Mouse (Mus musculus) WW6 (cell line): ENCODE results near the gene Rccd1.

Source experiments
- DNase-seq: peaks from one replicate; pipeline ENCODE4 v3.0.0-alpha.2; 2013; ENCODE audit warnings: low read depth, low spot score

Rccd1 gene

DNA sequence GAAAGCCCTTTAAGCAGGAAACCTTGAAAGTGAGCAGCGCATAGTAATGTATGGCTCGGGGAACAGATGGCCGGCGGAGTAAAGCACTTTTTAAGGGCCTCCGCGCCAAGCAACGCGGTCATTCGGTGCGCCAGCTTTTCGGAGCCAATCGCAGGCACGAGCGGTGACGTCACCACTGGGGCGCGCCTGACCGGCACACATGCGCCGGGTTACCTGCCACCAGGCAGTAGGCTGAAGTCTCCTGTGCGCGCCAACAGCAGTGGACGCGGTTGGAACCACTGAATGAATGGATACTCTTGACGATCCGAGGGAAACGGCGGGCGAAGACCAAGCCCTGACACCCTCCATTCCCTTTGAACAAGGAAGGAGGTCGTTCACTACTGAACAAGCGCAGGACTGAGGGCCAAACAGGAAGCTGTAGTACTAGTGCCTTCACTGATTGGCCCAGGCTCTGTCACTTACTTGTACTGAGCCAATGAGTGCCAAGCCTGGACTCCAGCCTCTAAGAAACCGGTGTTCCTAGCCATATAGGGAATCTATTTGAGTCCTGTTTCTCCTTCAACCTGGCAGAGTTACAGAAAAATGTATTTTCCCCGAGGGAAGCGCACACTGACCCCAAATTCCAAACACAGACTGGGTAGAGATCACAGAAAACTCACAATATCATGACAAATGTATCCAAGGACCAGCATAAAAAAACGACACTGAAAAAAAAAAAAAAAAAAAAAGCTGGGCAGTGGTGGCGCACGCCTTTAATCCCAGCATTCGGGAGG lies at the start of gene Rccd1:
Gene Rccd1, minus strand, starts transcription at position 412 of the 773 bp plus-strand sequence.
- DNase-seq: peak; percentile 83

DNA sequence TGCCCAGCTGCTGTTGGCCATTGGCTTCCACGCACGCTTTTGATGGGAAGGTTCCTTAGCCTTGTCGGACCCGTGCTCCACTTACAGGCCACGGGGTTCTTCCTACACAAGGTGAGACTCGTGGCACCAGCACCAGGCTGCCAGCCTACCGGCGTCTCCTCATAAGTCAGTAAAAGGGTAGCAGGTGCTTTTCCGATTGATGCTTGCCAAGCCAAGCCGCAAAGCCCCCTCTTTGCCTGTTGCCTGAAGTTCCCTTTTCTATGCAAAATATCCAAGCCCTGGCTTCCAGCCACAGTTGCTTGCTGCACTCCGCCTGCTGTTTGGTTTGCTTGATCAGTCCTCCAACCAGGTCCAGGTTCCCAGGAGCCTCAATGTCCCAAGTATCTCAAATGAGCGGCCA lies 49.6 kb upstream of the Rccd1 start:
- no peak for DNase-seq

DNA sequence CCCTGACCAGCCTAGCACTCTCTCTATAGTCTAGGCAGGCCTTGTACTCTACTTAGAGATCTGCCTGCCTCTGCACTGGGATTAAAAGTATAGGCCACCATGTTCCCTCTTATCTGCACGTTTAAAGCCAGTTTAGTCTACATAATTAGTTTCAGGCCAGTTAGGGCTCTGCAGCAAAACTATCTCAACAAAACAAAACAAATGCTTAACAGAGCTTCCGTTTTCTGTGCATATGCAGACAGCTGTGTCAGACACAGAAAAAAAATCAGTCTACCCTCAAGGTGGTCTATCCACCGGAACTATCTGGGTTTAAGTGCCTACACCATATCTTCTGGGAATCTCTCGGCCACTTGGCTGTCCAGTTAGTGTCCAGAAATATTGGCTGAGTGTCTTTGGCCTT lies 49.1 kb upstream of the Rccd1 start:
- no peak for DNase-seq

DNA sequence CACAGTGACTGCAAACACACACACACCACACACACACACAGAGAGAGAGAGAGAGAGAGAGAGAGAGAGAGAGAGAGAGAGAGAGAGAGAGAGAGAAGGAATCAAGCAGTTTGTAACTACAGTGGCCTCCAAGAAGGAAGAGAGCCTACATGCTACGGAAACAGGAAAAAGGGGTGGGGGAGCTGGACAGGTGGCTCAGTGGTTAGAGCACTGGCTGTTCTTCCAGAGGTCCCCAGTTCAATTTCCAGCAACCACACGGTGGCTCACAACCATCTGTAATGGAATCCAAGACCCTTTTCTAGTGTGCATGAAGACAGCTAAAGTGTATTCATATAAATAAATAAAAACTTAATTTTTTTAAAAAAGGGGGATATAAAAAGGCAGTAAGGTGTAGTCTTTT lies 48.4 kb upstream of the Rccd1 start:
- no peak for DNase-seq

DNA sequence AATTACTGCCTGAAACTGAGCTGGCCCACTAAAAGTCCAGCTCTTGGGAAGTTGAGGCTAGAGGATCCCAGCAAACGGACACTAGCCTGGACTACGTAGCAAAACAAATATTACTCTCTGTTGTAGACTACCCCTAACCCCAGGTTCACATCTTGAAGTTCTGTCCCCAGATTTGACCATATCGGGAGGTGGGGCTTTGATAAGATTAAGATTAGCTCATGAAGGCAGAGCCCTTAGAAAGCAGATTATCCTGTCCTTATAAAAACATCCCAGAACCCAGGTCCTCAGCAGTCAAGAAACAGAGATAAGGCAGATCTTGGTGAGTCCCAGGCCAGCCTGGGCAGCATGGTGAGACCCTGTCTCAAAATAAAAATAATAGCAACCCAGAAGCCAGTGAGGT lies 47.9 kb upstream of the Rccd1 start:
- no peak for DNase-seq

DNA sequence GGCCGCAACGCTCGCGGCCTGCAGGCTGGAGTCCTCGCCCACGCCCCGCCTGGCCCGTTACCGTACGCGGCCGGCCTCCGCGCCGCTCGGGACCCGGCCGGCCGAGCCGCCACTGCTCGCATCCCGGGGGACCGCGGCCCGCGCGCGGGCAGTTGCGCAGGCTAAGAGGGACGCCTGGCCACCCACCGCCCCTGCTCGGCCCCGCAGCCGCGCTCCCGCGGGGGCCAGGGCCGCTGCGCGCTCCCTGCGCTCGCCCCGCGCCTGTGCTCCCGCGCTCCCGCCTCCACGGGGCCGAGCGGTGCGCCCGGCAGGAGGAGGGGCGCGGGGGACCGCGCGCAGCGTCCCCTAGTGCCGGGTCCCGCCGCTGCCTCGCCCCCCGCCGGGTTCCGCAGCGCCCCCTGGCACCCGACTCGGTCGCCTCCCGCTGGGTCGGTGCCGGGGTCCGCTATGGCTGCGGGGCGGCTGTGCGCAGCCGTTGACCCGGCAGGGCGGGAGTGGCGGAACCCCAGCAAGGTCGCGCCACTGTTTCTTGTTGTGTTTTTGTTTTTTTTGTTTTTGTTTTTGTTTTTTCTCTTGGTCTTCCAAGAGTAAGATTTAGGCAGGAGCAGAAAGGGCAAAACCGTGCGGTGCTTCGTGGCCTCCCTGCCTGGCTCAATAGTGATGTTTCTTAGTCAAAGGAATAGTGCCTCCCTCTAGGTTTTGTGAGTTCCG lies 46.9 kb upstream of the Rccd1 start, which contains the start of gene Man2a2:
Gene Man2a2, minus strand, starts transcription at position 335 of the 711 bp plus-strand sequence.
- DNase-seq: no peak

DNA sequence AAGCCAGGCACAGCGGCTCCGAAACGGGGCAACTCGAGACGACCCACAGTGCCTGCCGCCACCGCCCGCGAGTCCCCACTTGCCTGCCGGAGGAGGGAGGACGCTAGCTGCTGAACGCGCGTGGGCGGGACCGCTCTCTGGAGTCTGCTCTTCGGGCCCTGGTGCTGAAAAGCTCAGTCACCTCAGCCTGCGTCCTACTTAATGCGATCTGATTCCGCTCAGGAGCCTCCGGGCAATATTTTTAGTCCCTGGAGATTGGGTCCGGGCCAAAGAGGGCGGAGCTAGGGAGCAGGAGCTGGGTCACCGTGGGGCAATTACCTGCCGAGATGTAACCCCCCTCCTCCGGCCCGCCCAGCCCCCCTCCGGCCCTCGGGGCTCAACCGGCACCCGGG lies 46.4 kb upstream of the Rccd1 start:
- peak; percentile 79 for DNase-seq

DNA sequence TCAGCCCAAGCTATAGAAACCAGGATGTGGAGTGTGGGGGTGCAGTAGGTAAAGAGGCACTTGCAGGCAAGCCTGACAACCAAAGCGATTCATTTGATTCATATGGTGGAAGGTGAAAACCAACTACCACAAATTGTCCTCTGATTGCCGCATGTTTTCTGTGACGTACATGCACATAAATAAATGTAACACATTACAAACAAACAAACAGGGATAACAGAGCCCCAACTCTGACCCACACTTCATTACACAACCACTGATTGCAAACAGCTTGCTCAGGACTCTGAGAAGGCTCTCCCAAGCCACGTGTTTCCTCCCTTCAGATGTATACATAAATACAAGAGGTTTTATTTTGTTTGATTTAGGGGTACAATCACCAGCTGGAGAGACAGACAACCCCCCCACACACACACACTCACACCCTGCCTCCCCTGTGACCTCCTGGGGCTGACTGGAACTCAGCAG lies 45.7 kb upstream of the Rccd1 start:
- no peak for DNase-seq

DNA sequence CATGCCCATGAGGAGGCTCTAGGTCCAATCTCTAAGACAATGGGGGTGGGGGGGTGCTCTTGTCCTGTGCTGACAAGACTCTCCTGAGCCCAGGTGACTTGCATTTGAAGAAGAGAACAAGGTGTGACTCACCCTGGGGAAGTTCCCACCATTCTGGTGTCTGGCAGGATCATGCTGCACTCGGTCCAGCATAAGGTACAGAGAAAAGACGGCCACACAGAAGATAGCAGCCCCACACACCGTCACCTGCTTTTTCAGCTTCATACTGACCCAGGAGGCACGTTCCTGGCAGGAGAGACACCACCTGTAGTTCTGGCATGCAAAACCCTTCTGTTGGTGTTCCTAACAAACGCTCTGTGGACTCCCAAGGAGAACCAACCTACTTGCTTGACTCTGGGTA lies 45.2 kb upstream of the Rccd1 start:
- DNase-seq: no peak

DNA sequence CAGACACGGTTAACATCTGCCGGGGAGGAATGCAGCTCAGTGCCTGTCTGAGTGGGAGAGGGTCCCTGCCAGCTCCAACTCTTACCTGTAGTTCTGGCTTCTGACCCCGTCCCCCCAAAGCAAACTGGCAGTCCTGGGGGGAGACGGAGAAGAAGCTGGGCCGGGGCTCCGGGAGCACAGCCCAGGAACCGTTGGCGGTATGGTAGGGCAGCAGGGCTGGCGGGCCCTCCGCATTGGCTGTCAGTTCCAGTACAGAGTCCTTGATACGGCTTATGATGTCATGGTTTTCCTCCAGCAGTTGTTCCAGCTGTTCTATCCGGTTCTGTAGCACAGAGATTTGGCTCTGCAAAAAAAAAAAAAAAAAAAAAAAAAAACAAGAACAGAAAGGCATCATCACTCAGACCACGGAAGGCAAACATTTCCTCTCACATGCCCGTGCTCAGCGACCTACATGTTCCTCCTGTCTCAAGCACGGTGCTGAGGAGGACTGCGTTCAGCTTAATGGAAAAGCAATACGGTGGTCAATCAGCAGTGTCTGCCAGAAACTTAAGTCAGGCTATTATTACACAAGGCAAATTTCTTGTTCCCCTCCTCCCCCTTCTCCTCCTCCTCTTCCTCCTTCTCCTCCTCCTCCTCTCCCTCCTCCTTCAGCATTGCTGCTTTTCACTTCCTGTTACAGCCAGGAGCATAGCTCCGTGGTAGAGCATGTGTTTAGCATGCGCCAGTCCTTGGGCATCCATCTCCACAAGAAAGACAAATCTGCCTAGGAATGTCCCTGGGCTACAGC lies 44.6 kb upstream of the Rccd1 start:
- DNase-seq: no peak

DNA sequence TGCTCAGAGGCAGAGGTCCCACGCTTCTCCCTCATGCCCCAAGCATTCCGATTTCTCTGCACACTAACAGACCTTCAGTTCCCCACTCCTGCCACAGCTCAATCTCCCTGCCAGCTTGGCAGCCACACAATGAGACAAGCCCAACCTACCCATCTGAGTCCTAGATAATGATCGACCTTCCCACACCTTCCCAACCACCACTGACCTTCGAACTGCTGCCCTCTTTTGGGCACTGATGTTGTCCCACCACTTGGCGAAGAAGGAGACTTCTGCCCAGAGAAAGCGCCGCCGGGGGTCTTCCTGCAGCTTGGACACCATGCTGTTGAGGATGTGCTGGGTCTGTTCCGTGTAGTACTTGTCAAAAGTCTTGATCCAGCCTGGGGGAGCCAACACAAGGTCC lies 43.8 kb upstream of the Rccd1 start:
- DNase-seq: no peak

DNA sequence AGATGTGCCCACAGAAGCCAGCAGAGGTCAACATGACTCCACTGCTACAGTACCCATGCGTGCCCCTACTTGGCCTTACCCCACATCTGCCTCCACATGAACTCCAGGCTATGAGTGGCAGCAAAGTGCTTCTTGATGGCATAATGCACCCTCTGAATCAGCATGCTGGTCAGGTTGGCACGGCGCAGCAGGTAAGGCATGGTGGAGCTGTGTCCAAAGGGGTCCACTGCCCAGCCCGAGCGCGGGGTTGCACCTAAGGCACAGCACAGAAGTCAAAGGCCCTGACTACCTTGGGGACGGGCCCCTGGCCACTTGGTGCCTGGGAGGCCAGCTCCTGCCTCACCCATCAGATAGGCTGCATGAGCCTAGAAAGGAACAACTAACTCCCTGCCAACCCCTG lies 43.0 kb upstream of the Rccd1 start:
- no peak for DNase-seq

DNA sequence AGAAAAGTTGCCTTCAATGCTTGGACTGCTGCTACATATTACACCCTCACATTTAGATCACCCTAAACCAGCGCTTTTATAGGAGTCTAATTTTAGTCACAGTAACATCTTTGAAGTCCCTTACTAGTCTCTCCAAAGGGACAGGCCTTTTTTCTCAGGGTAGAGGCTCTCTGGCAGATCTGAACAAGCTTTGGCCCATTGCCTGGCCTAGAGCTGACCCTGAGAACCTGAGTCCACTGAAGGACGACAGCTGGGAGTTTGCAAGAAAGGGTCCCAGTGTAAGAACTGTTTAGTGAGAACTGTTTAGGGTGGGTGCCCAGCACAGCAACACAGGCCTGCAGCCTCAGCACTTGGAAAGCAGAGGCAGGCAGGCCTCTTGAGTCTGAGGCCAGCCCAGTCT lies 41.5 kb upstream of the Rccd1 start:
- no peak for DNase-seq

DNA sequence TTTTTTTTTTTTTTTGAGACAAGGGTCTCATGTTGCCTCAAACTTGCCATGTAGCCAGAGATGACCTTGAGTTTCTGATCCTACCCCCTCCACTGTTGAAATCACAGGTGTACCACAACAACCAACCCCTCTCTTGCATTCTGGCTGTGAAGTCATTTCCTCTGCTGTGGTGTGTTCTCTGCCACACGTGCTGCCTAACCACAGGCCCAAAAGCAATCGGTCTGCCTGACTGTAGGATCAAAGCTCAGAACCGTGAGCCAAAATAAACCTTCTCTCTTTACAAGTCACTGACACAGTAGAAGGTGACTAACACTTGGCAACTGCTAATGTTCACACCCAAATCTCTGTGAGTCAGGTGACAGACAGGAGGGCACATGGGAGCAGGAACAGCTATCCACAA lies 36.2 kb upstream of the Rccd1 start:
- DNase-seq: no peak

DNA sequence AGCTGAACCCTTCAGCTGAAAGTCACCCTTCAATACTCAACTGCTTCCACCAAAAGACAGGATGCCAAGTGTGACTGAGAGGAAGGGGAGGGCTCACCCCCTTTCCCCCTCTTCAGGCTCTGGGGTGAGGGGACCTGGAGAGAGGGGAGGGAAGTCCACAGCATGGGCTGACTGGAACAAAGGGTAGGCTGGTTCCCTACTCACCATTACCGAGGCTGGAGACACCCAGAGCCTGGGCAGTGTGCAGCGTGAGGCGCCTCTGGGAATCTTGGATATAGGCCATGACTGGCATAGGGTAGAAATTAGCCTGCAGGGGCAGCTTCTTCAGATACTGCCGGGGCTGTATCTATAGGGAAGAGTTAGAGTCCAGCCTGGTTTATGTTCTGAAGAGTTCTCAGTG lies 33.8 kb upstream of the Rccd1 start:
- DNase-seq: no peak

DNA sequence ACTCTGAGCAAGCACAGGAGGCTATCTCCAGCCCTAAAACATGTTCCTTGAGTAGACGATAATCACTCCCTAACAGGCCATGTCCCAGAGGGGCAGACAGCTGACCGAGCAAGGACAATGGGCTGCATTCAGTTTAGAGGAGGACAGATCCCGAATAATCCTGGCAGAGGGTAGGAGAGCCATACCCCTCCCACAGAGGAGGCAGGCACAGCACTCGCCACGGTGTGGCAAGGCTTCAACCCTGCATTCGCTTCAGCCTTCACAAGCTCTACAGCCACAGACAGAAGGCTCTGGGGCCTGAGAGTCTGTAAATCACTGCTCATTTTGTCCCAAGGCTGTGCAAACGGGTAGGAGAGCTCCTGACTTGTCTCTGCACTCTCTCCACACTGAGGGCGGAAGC lies 32.9 kb upstream of the Rccd1 start:
- DNase-seq: no peak

DNA sequence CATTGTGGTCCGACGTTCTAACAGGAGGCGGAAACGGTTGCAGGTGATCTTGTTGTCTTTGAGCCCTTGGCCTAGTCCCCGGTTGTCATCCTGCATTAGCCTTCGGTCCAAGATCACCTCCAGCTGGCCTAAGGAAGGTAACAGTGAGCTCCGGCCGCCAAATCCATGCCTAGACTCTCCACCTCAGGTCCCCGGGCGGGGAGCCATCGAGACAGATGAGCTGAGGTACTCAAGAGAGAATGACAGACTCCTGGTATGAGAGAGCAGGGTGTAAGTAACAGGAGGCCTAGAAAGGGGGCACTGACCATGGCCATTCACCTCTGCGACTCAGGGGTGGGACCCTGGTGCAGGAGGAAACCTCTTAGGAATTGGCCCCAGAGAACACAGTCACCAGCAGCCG lies 32.1 kb upstream of the Rccd1 start:
- no peak for DNase-seq

DNA sequence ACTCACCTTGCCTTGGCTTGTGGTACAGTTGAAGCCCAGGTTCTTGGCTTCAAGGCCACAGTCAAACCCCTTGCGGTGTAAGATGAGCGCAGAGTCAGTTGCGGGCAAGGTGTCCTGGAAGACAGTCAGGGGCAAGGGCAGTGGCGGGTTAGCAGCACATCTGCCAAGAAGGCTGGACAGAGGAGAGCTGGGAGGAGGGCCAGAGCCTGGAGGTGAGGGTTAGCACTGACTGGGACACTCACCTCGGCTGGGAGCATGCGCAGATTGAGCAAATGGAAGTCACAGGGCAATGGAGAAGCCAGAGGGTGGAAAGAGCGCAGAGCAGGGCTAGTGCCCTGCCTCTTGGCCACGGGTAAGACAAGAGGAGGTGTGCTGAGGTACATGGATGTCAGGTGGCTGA lies 28.7 kb upstream of the Rccd1 start:
- DNase-seq: no peak

DNA sequence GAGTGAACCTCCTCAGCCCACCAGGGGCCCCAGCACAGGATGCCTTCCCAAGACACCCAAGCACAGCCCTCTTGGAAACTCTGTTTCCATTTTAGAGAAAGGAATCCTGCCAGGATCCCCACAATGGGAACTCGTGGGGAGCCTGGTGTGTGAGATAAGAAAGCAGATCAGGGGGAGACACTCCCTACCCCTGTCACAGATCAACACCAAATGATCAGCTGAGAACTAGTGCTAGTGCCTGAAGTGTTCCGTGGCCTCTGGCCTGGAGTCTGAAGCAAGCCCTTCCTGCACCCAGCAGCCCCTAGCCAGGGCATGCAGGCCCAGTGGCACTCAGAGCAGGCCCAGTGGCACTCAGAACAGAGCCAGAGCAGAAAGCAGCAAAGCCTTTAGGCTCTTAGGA lies 26.6 kb upstream of the Rccd1 start:
- DNase-seq: no peak

DNA sequence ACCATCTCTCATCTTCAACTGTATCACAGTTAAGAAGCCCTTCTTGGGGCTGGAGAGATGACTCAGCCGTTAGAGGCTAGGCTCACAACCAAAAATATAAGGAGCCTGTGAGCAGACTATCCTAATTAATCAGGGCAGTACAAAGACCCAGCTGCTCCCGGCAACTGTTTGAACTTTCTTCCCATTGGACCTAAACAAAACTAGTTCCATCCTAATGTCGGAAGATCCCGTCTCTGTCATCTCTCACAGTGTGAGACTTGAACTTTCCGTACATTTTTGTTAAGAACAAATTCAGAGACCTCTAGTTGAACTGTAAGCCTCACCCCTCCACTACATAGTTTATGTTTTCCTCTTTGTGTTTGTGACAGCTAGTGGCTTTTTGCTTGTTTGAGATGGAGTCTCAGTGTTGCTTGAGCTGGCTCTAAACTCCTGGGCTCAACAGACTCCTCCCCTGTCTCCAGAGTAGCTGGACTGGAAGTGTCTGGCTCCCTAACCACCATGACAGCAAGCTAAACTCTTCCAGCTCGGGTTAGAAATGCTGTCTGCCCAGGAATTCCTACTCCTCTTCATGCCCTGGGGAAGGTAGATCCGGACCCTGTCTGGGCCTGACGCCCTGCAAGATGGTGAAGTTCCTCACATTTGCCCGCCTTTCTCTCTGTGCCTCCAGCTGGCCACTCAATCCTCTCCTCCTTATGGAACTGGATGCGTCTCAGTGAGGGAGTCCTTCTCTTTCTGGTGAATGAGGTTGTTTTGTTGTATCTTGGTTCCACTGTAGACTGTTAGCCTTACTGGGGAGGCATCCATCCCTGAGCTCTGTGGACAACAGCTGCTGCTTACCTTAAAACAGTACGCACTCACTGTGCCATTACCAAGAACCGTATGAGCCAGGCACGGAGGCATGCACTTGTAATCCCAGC lies 23.7 kb upstream of the Rccd1 start:
- no peak for DNase-seq

DNA sequence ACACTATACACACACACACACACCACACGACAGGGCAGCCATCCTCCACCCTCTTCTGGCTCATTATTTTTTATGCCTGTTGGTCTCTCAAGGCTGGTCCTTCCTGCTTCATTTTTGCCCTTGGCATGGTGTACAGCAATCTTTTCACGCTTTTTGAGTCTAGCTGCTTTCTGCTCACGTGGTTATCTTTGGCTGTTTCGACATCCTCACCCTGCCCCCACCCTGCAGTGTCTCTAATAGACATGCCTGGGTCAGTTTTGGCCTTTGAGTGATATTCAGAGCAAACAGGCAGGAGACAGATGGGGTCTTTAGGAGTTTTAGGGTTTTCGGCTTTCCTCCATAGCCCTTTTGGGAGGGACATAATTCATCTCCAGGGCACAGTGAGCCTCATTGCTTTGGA lies 22.6 kb upstream of the Rccd1 start:
- DNase-seq: no peak
